14 mouse cellular contexts compared by ENCODE assay signal in the genomic region with DNA sequence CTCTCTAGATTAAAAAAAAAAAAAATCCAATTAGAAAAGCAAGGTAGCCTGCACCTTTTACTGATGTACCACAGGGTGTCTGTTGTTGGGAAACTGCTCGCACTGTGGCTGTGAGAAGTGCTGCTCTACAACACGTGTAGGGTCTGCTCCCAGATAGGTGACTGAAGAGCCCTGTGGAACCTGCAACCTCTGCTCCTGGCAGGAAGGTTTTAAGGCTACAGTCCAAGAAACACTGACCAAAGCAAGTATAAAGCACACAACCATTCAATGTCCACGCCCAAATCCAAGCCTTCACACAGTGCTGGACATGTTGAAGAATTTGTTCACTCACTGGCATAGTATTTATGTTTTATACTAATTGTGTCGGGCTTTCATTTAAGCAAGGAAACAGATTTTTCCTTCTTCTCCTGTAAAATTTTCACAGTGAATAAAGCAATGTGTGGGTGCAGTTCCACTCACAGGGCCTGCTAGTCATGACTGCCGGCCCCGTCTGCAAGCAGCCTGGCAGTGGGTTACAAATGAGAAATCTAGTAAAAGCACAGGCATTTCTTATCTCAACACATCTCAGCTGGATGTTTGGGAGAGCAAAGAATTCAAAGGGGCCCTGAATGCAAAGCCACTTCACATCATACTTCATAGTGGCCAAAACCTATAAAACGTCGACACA.
DNase-seq lines count a peak whose midpoint lies in the region; ATAC-seq and TF ChIP-seq lines count a peak whose summit lies in the region.
"Had no signal": no experiment of that assay in that cellular context is flagged by ENCODE, and none has a peak within 500 bp of the region (broad histone marks: within the 10 kb centered on the region; RNA-seq: fewer than 3 reads in every experiment).

No protein-coding gene starts in this region.

- peak overlapping the region; percentile 53 for H3K27ac ChIP-seq in heart, embryonic 13.5 days (replicated peaks)
- peak overlapping the region; percentile 78 for H3K27ac ChIP-seq in kidney, embryonic 15.5 days
- peak overlapping the region; percentile 24; the same call in 1 of the 2 replicates for H3K27ac ChIP-seq in stomach, postnatal 0 days (replicated peaks)
- H3K27ac ChIP-seq: embryonic facial prominence, embryonic 12.5 days; hindbrain, embryonic 15.5 days had no signal

- H3K9ac ChIP-seq in heart, embryonic 13.5 days, result peak overlapping the region; percentile 40; the same call in 1 of the 2 replicates
- no peak overlapping the region for H3K9ac ChIP-seq in kidney, embryonic 15.5 days
- H3K9ac ChIP-seq in stomach, postnatal 0 days (ENCODE audit: low read length), result no peak overlapping the region
- H3K9ac ChIP-seq: embryonic facial prominence, embryonic 12.5 days; hindbrain, embryonic 15.5 days; liver, postnatal 0 days had no signal

- ATAC-seq in heart, embryonic 13.5 days (ENCODE audit: extremely low read depth, insufficient number of reproducible peaks, low FRiP score, low TSS enrichment), result no peak
- ATAC-seq in kidney, embryonic 15.5 days (replicated peaks; ENCODE audit: low FRiP score), result no peak
- no peak for ATAC-seq in stomach, postnatal 0 days (ENCODE audit: low FRiP score, low TSS enrichment)
- ATAC-seq: liver, postnatal 0 days had no signal

- H3K4me1 ChIP-seq in heart, embryonic 13.5 days, result peaks cover 64% of the 10 kb centered on the region
- H3K4me1 ChIP-seq in kidney, embryonic 15.5 days, result peaks cover 44% of the 10 kb centered on the region
- H3K4me1 ChIP-seq in stomach, postnatal 0 days (replicated peaks; ENCODE audit: control insufficient read depth, insufficient read depth), result no peaks in the 10 kb centered on the region

- DNase-seq in heart, postnatal 14 days, result no peak
- DNase-seq in kidney, adult 8-10 months, result no peak
- peak; percentile 39 for DNase-seq in right cerebral cortex, adult 18-20 months
- DNase-seq in right cerebral cortex, postnatal 10 days (ENCODE audit: low spot score in 2 of 2), result no peak
- no peak for DNase-seq in stomach, postnatal 0 days (ENCODE audit: low spot score)
- no peak for DNase-seq in ovary, postnatal 10 days (ENCODE audit: low spot score)
- DNase-seq: cerebellum, adult 11 months; gastrocnemius, postnatal 25 days; liver, postnatal 0 days; right cerebral cortex, postnatal 25 days had no signal

- no peaks in the 10 kb centered on the region for H3K9me3 ChIP-seq in heart, embryonic 13.5 days
- H3K9me3 ChIP-seq in kidney, embryonic 15.5 days (replicated peaks), result no peaks in the 10 kb centered on the region
- no peaks in the 10 kb centered on the region for H3K9me3 ChIP-seq in stomach, postnatal 0 days (ENCODE audit: control insufficient read depth, low read length)
- H3K9me3 ChIP-seq: embryonic facial prominence, embryonic 12.5 days; hindbrain, embryonic 15.5 days had no signal

- H3K27me3 ChIP-seq in heart, embryonic 13.5 days (replicated peaks), result no peaks in the 10 kb centered on the region
- no peaks in the 10 kb centered on the region for H3K27me3 ChIP-seq in kidney, embryonic 15.5 days
- no peaks in the 10 kb centered on the region for H3K27me3 ChIP-seq in stomach, postnatal 0 days (ENCODE audit: control insufficient read depth, insufficient read depth, low read length)
- H3K27me3 ChIP-seq: embryonic facial prominence, embryonic 12.5 days; hindbrain, embryonic 15.5 days had no signal

- intact Hi-C loops in heart, postnatal 14 days (cut with DNase I), result no loop called here

- H3K36me3 ChIP-seq in heart, embryonic 13.5 days, result peaks cover 3% of the 10 kb centered on the region; the same call in 1 of the 2 replicates
- H3K36me3 ChIP-seq in kidney, embryonic 15.5 days, result no peaks in the 10 kb centered on the region
- H3K36me3 ChIP-seq in stomach, postnatal 0 days (ENCODE audit: control insufficient read depth, insufficient read depth, low read length), result no peaks in the 10 kb centered on the region
- H3K36me3 ChIP-seq: embryonic facial prominence, embryonic 12.5 days; hindbrain, embryonic 15.5 days had no signal

- TF ChIP-seq CTCF in stomach, postnatal 0 days (IDR thresholded peaks at IDR 0.05; ENCODE audit: low read depth), result no peak

- no peak for TF ChIP-seq EP300 in stomach, postnatal 0 days (optimal IDR thresholded peaks at IDR 0.05)

- 60% methylated on average over 8 of the region's 8 CpGs for WGBS in heart, embryonic 13.5 days
- 59% methylated on average over 8 of the region's 8 CpGs for WGBS in kidney, embryonic 15.5 days
- 51% methylated on average over 8 of the region's 8 CpGs for whole genome bisulfite sequencing in stomach, postnatal 0 days

- no peak overlapping the region for H3K4me3 ChIP-seq in heart, embryonic 13.5 days
- H3K4me3 ChIP-seq in kidney, embryonic 15.5 days (replicated peaks), result no peak overlapping the region
- H3K4me3 ChIP-seq in stomach, postnatal 0 days (ENCODE audit: low read depth, low read length), result no peak overlapping the region
- H3K4me3 ChIP-seq: embryonic facial prominence, embryonic 12.5 days; hindbrain, embryonic 15.5 days had no signal

- no peak overlapping the region for H3K4me2 ChIP-seq in heart, embryonic 13.5 days
- no peak overlapping the region for H3K4me2 ChIP-seq in kidney, embryonic 15.5 days
- H3K4me2 ChIP-seq in stomach, postnatal 0 days (replicated peaks; ENCODE audit: low read depth), result no peak overlapping the region
- H3K4me2 ChIP-seq: embryonic facial prominence, embryonic 12.5 days; hindbrain, embryonic 15.5 days had no signal

Comparison
In these comparisons a context has a peak if more than half of its experiments do, and no peak if none do; other contexts are left out.
1. H3K27ac ChIP-seq: peak in every context shown above with its lines; median percentile 78 in kidney, embryonic 15.5 days; 53 in heart, embryonic 13.5 days; 24 in stomach, postnatal 0 days.